Mouse (Mus musculus): ENCODE data around the gene Irf3. TPM values are rescaled to one million over a fixed set of nuclear protein-coding genes. Genes with fewer than 3 reads are reported as not detected.

Irf3 gene
- polyA plus RNA-seq (2014; fragmentation: Nextera tagmentation; extraction: Ambion mirVana): 52.7 and 60.6 TPM in 2 replicates

- DNase-seq (ENCODE audit: low spot score): peak; percentile 99
- Histone ChIP-seq H3K4me3 (ENCODE audit: low read depth, low read length) (peak within 1 kb of the TSS; percentile 45), H3K9me3 (replicated peaks; ENCODE audit: control insufficient read depth, low read length) (no peaks in the 10 kb centered on the region), H3K9ac (ENCODE audit: low read length) (peak within 1 kb of the TSS; percentile 75), H3K36me3 (ENCODE audit: control insufficient read depth, insufficient read depth, low read length) (peaks cover 53% of the 10 kb centered on the region), H3K4me2 (ENCODE audit: low read length) (peak within 1 kb of the TSS; percentile 81), H3K4me1 (ENCODE audit: control insufficient read depth, insufficient read depth, low read length) (peaks cover 16% of the 10 kb centered on the region), H3K27me3 (replicated peaks; ENCODE audit: control insufficient read depth, insufficient read depth, low read length) (no peaks in the 10 kb centered on the region), H3K27ac (ENCODE audit: low read depth, low read length) (peak within 1 kb of the TSS; percentile 76)
- under 1% methylated on average over 43 of the region's 43 CpGs for WGBS
- ATAC-seq: peak; percentile 95
Observed at GRCm38 (mm10) chr7:44997231-44997939, at the start of gene Irf3. Gene Irf3 (plus strand): TSS chr7:44997648.

- DNase-seq (ENCODE audit: low spot score) (no peak), ATAC-seq (no peak)
- 75% methylated on average over 6 of the region's 6 CpGs for WGBS
- Histone ChIP-seq H3K4me1 (ENCODE audit: control insufficient read depth, insufficient read depth, low read length) (peaks cover 9% of the 10 kb centered on the region), H3K4me2 (ENCODE audit: low read length) (no peak overlapping the region), H3K27ac (ENCODE audit: low read depth, low read length) (no peak overlapping the region), H3K9me3 (replicated peaks; ENCODE audit: control insufficient read depth, low read length) (no peaks in the 10 kb centered on the region), H3K27me3 (replicated peaks; ENCODE audit: control insufficient read depth, insufficient read depth, low read length) (peaks cover 20% of the 10 kb centered on the region), H3K4me3 (ENCODE audit: low read depth, low read length) (no peak overlapping the region), H3K36me3 (ENCODE audit: control insufficient read depth, insufficient read depth, low read length) (no peaks in the 10 kb centered on the region), H3K9ac (ENCODE audit: low read length) (no peak overlapping the region)
Observed at GRCm38 (mm10) chr7:44949922-44950321, 47.5 kb upstream of the Irf3 start.

GRCm38 (mm10) chr7:44951960-44952359, 45.5 kb upstream of the Irf3 start:
- peak; percentile 41; the same call in 1 of the 2 replicates for ATAC-seq

GRCm38 (mm10) chr7:44952611-44953306, 44.7 kb upstream of the Irf3 start:
- peak overlapping the region; percentile 38 for H3K4me3 ChIP-seq (ENCODE audit: low read depth, low read length)
- no peak overlapping the region for H3K27ac ChIP-seq (ENCODE audit: low read depth, low read length)
- peak overlapping the region; percentile 61 for H3K4me2 ChIP-seq (ENCODE audit: low read length)
- ATAC-seq (peak; percentile 86), DNase-seq (ENCODE audit: low spot score) (peak; percentile 92)
- H3K9ac ChIP-seq (ENCODE audit: low read length): peak overlapping the region; percentile 53
- H3K9me3 ChIP-seq (replicated peaks; ENCODE audit: control insufficient read depth, low read length): no peaks in the 10 kb centered on the region
- no peaks in the 10 kb centered on the region for H3K36me3 ChIP-seq (ENCODE audit: control insufficient read depth, insufficient read depth, low read length)
- 7% methylated on average over 24 of the region's 24 CpGs for WGBS
- H3K27me3 ChIP-seq (replicated peaks; ENCODE audit: control insufficient read depth, insufficient read depth, low read length): peaks cover 20% of the 10 kb centered on the region
- H3K4me1 ChIP-seq (ENCODE audit: control insufficient read depth, insufficient read depth, low read length): peaks cover 9% of the 10 kb centered on the region

More at GRCm38 (mm10) chr7:44951960-44952359, 45.5 kb upstream of the Irf3 start:
- Histone ChIP-seq H3K4me2 (ENCODE audit: low read length) (peak overlapping the region; percentile 61), H3K27me3 (replicated peaks; ENCODE audit: control insufficient read depth, insufficient read depth, low read length) (peaks cover 20% of the 10 kb centered on the region), H3K9me3 (replicated peaks; ENCODE audit: control insufficient read depth, low read length) (no peaks in the 10 kb centered on the region), H3K36me3 (ENCODE audit: control insufficient read depth, insufficient read depth, low read length) (no peaks in the 10 kb centered on the region), H3K4me1 (ENCODE audit: control insufficient read depth, insufficient read depth, low read length) (peaks cover 9% of the 10 kb centered on the region), H3K27ac (ENCODE audit: low read depth, low read length) (no peak overlapping the region), H3K4me3 (ENCODE audit: low read depth, low read length) (peak overlapping the region; percentile 38), H3K9ac (ENCODE audit: low read length) (peak overlapping the region; percentile 53; the same call in 1 of the 2 replicates)
- peak; percentile 33 for DNase-seq (ENCODE audit: low spot score)
- under 1% methylated on average over 10 of the region's 10 CpGs for WGBS

- Histone ChIP-seq H3K9ac (ENCODE audit: low read length) (no peak overlapping the region), H3K4me1 (ENCODE audit: control insufficient read depth, insufficient read depth, low read length) (peaks cover 9% of the 10 kb centered on the region), H3K36me3 (ENCODE audit: control insufficient read depth, insufficient read depth, low read length) (0 out of 2 replicates have a peak, but pooled peaks cover 2% of the 10 kb centered on the region), H3K27me3 (replicated peaks; ENCODE audit: control insufficient read depth, insufficient read depth, low read length) (peaks cover 20% of the 10 kb centered on the region), H3K4me2 (ENCODE audit: low read length) (no peak overlapping the region), H3K27ac (ENCODE audit: low read depth, low read length) (no peak overlapping the region), H3K9me3 (replicated peaks; ENCODE audit: control insufficient read depth, low read length) (no peaks in the 10 kb centered on the region), H3K4me3 (ENCODE audit: low read depth, low read length) (no peak overlapping the region)
- DNase-seq (ENCODE audit: low spot score) (no peak), ATAC-seq (no peak)
- 57% methylated on average over 14 of the region's 14 CpGs for WGBS
Observed at GRCm38 (mm10) chr7:44953561-44953960, 43.9 kb upstream of the Irf3 start.

- H3K4me3 ChIP-seq (ENCODE audit: low read depth, low read length): no peak overlapping the region
- H3K9me3 ChIP-seq (replicated peaks; ENCODE audit: control insufficient read depth, low read length): no peaks in the 10 kb centered on the region
- WGBS: 80% methylated on average over 12 of the region's 12 CpGs
- no peak overlapping the region for H3K4me2 ChIP-seq (ENCODE audit: low read length)
- no peak for DNase-seq (ENCODE audit: low spot score)
- H3K4me1 ChIP-seq (ENCODE audit: control insufficient read depth, insufficient read depth, low read length): peaks cover 9% of the 10 kb centered on the region
- H3K27me3 ChIP-seq (replicated peaks; ENCODE audit: control insufficient read depth, insufficient read depth, low read length): peaks cover 20% of the 10 kb centered on the region
- no peak overlapping the region for H3K27ac ChIP-seq (ENCODE audit: low read depth, low read length)
- H3K36me3 ChIP-seq (ENCODE audit: control insufficient read depth, insufficient read depth, low read length): peaks cover 9% of the 10 kb centered on the region
- no peak overlapping the region for H3K9ac ChIP-seq (ENCODE audit: low read length)
- ATAC-seq: no peak
Observed at GRCm38 (mm10) chr7:44954091-44954885, 43.2 kb upstream of the Irf3 start.

- peaks cover 22% of the 10 kb centered on the region for H3K36me3 ChIP-seq (ENCODE audit: control insufficient read depth, insufficient read depth, low read length)
- H3K4me2 ChIP-seq (ENCODE audit: low read length): no peak overlapping the region
- H3K4me3 ChIP-seq (ENCODE audit: low read depth, low read length): no peak overlapping the region
- WGBS: 53% methylated on average over 5 of the region's 5 CpGs
- DNase-seq (ENCODE audit: low spot score) (peak; percentile 51), ATAC-seq (no peak)
- no peak overlapping the region for H3K9ac ChIP-seq (ENCODE audit: low read length)
- peaks cover 9% of the 10 kb centered on the region for H3K4me1 ChIP-seq (ENCODE audit: control insufficient read depth, insufficient read depth, low read length)
- no peak overlapping the region for H3K27ac ChIP-seq (ENCODE audit: low read depth, low read length)
- H3K27me3 ChIP-seq (replicated peaks; ENCODE audit: control insufficient read depth, insufficient read depth, low read length): peaks cover 14% of the 10 kb centered on the region
- no peaks in the 10 kb centered on the region for H3K9me3 ChIP-seq (replicated peaks; ENCODE audit: control insufficient read depth, low read length)
Observed at GRCm38 (mm10) chr7:44955628-44956027, 41.8 kb upstream of the Irf3 start.

- Histone ChIP-seq H3K4me2 (ENCODE audit: low read length) (no peak overlapping the region), H3K9ac (ENCODE audit: low read length) (no peak overlapping the region), H3K27ac (ENCODE audit: low read depth, low read length) (no peak overlapping the region), H3K36me3 (ENCODE audit: control insufficient read depth, insufficient read depth, low read length) (peaks cover 29% of the 10 kb centered on the region), H3K4me3 (ENCODE audit: low read depth, low read length) (no peak overlapping the region), H3K4me1 (ENCODE audit: control insufficient read depth, insufficient read depth, low read length) (peaks cover 9% of the 10 kb centered on the region), H3K27me3 (replicated peaks; ENCODE audit: control insufficient read depth, insufficient read depth, low read length) (peaks cover 8% of the 10 kb centered on the region), H3K9me3 (replicated peaks; ENCODE audit: control insufficient read depth, low read length) (no peaks in the 10 kb centered on the region)
- 70% methylated on average over 6 of the region's 6 CpGs for WGBS
- no peak for DNase-seq (ENCODE audit: low spot score)
- no peak for ATAC-seq
Observed at GRCm38 (mm10) chr7:44956266-44956665, 41.2 kb upstream of the Irf3 start.
